Mouse (Mus musculus) liver, embryonic 12.5 days (tissue): Measurements from ENCODE around the gene Ccdc157. TPM values are rescaled to one million over a fixed set of nuclear protein-coding genes. Genes with fewer than 3 reads are reported as not detected.
"Not testable (repeated sequence)": the region's sequence is repeated elsewhere in the genome, so short reads cannot be mapped to it uniquely, and the experiment has no call there.

Source experiments
- ATAC-seq: fragments of 200-750 bp; cut with Nextera tagmentation; 2 replicates; pipeline ENCODE4 v1.8.0; 2017; ENCODE audit warnings: moderate number of reproducible peaks, mild to moderate bottlenecking, moderate library complexity
- H3K27ac ChIP-seq: fragments of 300-500 bp; sonication (generic); 2 replicates; pipeline ENCODE4 v1.5.1; 2016; ENCODE audit warnings: mild to moderate bottlenecking
- H3K27me3 ChIP-seq: fragments of 300-500 bp; sonication (generic); replicated peaks from 2 replicates; pipeline ENCODE4 v1.6.1; 2016; ENCODE audit warnings: mild to moderate bottlenecking, moderate library complexity
- H3K36me3 ChIP-seq: fragments of 300-500 bp; sonication (generic); 2 replicates; pipeline ENCODE4 v1.6.1; 2016; ENCODE audit warnings: mild to moderate bottlenecking, moderate library complexity
- H3K4me1 ChIP-seq: fragments of 300-500 bp; sonication (generic); 2 replicates; pipeline ENCODE4 v1.6.1; 2016
- H3K4me2 ChIP-seq: fragments of 300-500 bp; sonication (generic); 2 replicates; pipeline ENCODE4 v1.6.1; 2016; ENCODE audit warnings: mild to moderate bottlenecking, moderate library complexity
- H3K4me3 ChIP-seq: fragments of 300-500 bp; sonication (generic); 2 replicates; pipeline ENCODE4 v1.5.1; 2016; ENCODE audit warnings: mild to moderate bottlenecking, moderate library complexity
- H3K9ac ChIP-seq: fragments of 300-500 bp; sonication (generic); 2 replicates; pipeline ENCODE4 v1.6.1; 2016; ENCODE audit warnings: mild to moderate bottlenecking, moderate library complexity
- H3K9me3 ChIP-seq: fragments of 300-500 bp; sonication (generic); replicated peaks from 2 replicates; pipeline ENCODE4 v1.6.1; 2016; ENCODE audit warnings: mild to moderate bottlenecking, moderate library complexity
- WGBS: fragments of 180-500 bp; shearing (Covaris S2); methylation state at CpG from one replicate; pipeline ENCODE4 v1.1.7; 2016; ENCODE audit not compliant: insufficient replicate concordance; 5-methylcytosine and 5-hydroxymethylcytosine counted together
- polyA plus RNA-seq: library from polyadenylated mRNA; unstranded; fragments of >200 nt; fragmentation: Nextera tagmentation; extraction: Ambion mirVana; gene quantifications from 2 replicates; pipeline ENCODE4 v1.2.1, GENCODE M21; 2016

Ccdc157 gene
- polyA plus RNA-seq, 1 experiment from 2014 or later: 1.4 TPM

- H3K4me2 ChIP-seq: no peak overlapping the region
- no peak for ATAC-seq
- H3K9ac ChIP-seq: no peak overlapping the region
- H3K27ac ChIP-seq: no peak overlapping the region
- H3K4me3 ChIP-seq: no peak overlapping the region
- no peaks in the 10 kb centered on the region for H3K27me3 ChIP-seq
- peaks cover 12% of the 10 kb centered on the region for H3K4me1 ChIP-seq
- 44% methylated on average over 3 of the region's 3 CpGs for WGBS
- no peaks in the 10 kb centered on the region for H3K9me3 ChIP-seq
- no peaks in the 10 kb centered on the region for H3K36me3 ChIP-seq
Measured at GRCm38 (mm10) chr11:4195597-4196031, 35.5 kb upstream of the Ccdc157 start.

- Histone ChIP-seq H3K36me3 (no peaks in the 10 kb centered on the region), H3K4me1 (peaks cover 19% of the 10 kb centered on the region), H3K27me3 (no peaks in the 10 kb centered on the region), H3K4me3 (no peak overlapping the region), H3K9me3 (no peaks in the 10 kb centered on the region), H3K4me2 (no peak overlapping the region), H3K9ac (no peak overlapping the region), H3K27ac (no peak overlapping the region)
- ATAC-seq: no peak
Measured at GRCm38 (mm10) chr11:4193420-4193819, 33.3 kb upstream of the Ccdc157 start.

- H3K27ac ChIP-seq: no peak overlapping the region
- 80% methylated on average over 3 of the region's 3 CpGs for WGBS
- H3K36me3 ChIP-seq: no peaks in the 10 kb centered on the region
- H3K27me3 ChIP-seq: 0 out of 2 replicates have a peak, but pooled peaks cover 5% of the 10 kb centered on the region
- no peak for ATAC-seq
- no peak overlapping the region for H3K4me3 ChIP-seq
- no peak overlapping the region for H3K4me2 ChIP-seq
- no peak overlapping the region for H3K9ac ChIP-seq
- H3K9me3 ChIP-seq: no peaks in the 10 kb centered on the region
- H3K4me1 ChIP-seq: peaks cover 26% of the 10 kb centered on the region
Measured at GRCm38 (mm10) chr11:4192757-4193156, 32.7 kb upstream of the Ccdc157 start.

GRCm38 (mm10) chr11:4190677-4191076, 30.6 kb upstream of the Ccdc157 start:
- Histone ChIP-seq H3K4me1 (peaks cover 35% of the 10 kb centered on the region), H3K4me2 (no peak overlapping the region), H3K27ac (no peak overlapping the region), H3K36me3 (no peaks in the 10 kb centered on the region), H3K9me3 (no peaks in the 10 kb centered on the region), H3K9ac (no peak overlapping the region; the same call in 1 of the 2 replicates), H3K27me3 (0 out of 2 replicates have a peak, but pooled peaks cover 8% of the 10 kb centered on the region), H3K4me3 (no peak overlapping the region)
- ATAC-seq: no peak
- WGBS: 72% methylated on average over 3 of the region's 3 CpGs

GRCm38 (mm10) chr11:4189182-4189581, 29.1 kb upstream of the Ccdc157 start:
- 66% methylated on average over 6 of the region's 6 CpGs for WGBS
- no peak for ATAC-seq
- Histone ChIP-seq H3K4me1 (peaks cover 35% of the 10 kb centered on the region), H3K9me3 (no peaks in the 10 kb centered on the region), H3K4me3 (no peak overlapping the region), H3K4me2 (no peak overlapping the region), H3K27me3 (0 out of 2 replicates have a peak, but pooled peaks cover 8% of the 10 kb centered on the region), H3K9ac (no peak overlapping the region), H3K36me3 (no peaks in the 10 kb centered on the region), H3K27ac (no peak overlapping the region)

GRCm38 (mm10) chr11:4187318-4187700, 27.2 kb upstream of the Ccdc157 start:
- ATAC-seq: no peak
- H3K9me3 ChIP-seq: no peaks in the 10 kb centered on the region
- peak overlapping the region; percentile 79 for H3K9ac ChIP-seq
- H3K27me3 ChIP-seq: 0 out of 2 replicates have a peak, but pooled peaks cover 8% of the 10 kb centered on the region
- peak overlapping the region; percentile 93 for H3K4me2 ChIP-seq
- H3K36me3 ChIP-seq: peaks cover 12% of the 10 kb centered on the region
- 21% methylated on average over 9 of the region's 9 CpGs for WGBS
- H3K27ac ChIP-seq: no peak overlapping the region
- peak overlapping the region; percentile 67 for H3K4me3 ChIP-seq
- peaks cover 35% of the 10 kb centered on the region for H3K4me1 ChIP-seq

GRCm38 (mm10) chr11:4186486-4187317, 26.6 kb upstream of the Ccdc157 start, which contains the start of gene Tbc1d10a:
TSS of gene Tbc1d10a (plus strand) at chr11:4186789.
- Histone ChIP-seq H3K4me1 (peaks cover 33% of the 10 kb centered on the region), H3K4me2 (peak within 1 kb of the TSS; percentile 93), H3K9ac (peak within 1 kb of the TSS; percentile 79), H3K27ac (peak within 1 kb of the TSS; percentile 72), H3K36me3 (peaks cover 18% of the 10 kb centered on the region), H3K4me3 (peak within 1 kb of the TSS; percentile 67), H3K27me3 (0 out of 2 replicates have a peak, but pooled peaks cover 8% of the 10 kb centered on the region), H3K9me3 (no peaks in the 10 kb centered on the region)
- WGBS: under 1% methylated on average over 70 of the region's 71 CpGs
- ATAC-seq: peak; percentile 100

- ATAC-seq, H3K27ac ChIP-seq, H3K9me3 ChIP-seq, H3K4me3 ChIP-seq, H3K9ac ChIP-seq, H3K27me3 ChIP-seq: not testable (repeated sequence)
- Histone ChIP-seq H3K4me2 (peak overlapping the region; percentile 93; the same call in 1 of the 2 replicates), H3K36me3 (peaks cover 30% of the 10 kb centered on the region), H3K4me1 (peaks cover 26% of the 10 kb centered on the region)
- 77% methylated on average over 6 of the region's 6 CpGs for WGBS
Measured at GRCm38 (mm10) chr11:4185480-4185879, 25.4 kb upstream of the Ccdc157 start.

- H3K4me2 ChIP-seq: no peak overlapping the region
- 0 out of 2 replicates have a peak, but pooled peaks cover 8% of the 10 kb centered on the region for H3K27me3 ChIP-seq
- no peak overlapping the region for H3K27ac ChIP-seq
- ATAC-seq: no peak
- H3K9me3 ChIP-seq: no peaks in the 10 kb centered on the region
- peaks cover 26% of the 10 kb centered on the region for H3K4me1 ChIP-seq
- WGBS: 60% methylated on average over 4 of the region's 4 CpGs
- H3K9ac ChIP-seq: no peak overlapping the region
- H3K36me3 ChIP-seq: peaks cover 41% of the 10 kb centered on the region
- H3K4me3 ChIP-seq: no peak overlapping the region
Measured at GRCm38 (mm10) chr11:4184251-4184952, 24.3 kb upstream of the Ccdc157 start.

- no peak for ATAC-seq
- no peak overlapping the region for H3K4me3 ChIP-seq
- H3K9me3 ChIP-seq: no peaks in the 10 kb centered on the region
- no peak overlapping the region for H3K4me2 ChIP-seq
- peaks cover 50% of the 10 kb centered on the region for H3K36me3 ChIP-seq
- H3K27me3 ChIP-seq: 0 out of 2 replicates have a peak, but pooled peaks cover 8% of the 10 kb centered on the region
- H3K9ac ChIP-seq: no peak overlapping the region
- H3K27ac ChIP-seq: no peak overlapping the region
- peaks cover 20% of the 10 kb centered on the region for H3K4me1 ChIP-seq
Measured at GRCm38 (mm10) chr11:4183511-4183910, 23.4 kb upstream of the Ccdc157 start.

GRCm38 (mm10) chr11:4182061-4182460, 22.0 kb upstream of the Ccdc157 start:
- ATAC-seq: no peak
- Histone ChIP-seq H3K9ac (no peak overlapping the region), H3K27me3 (no peaks in the 10 kb centered on the region), H3K4me1 (peaks cover 6% of the 10 kb centered on the region), H3K36me3 (peaks cover 64% of the 10 kb centered on the region), H3K27ac (no peak overlapping the region), H3K4me3 (no peak overlapping the region), H3K9me3 (no peaks in the 10 kb centered on the region), H3K4me2 (no peak overlapping the region)
- WGBS: 65% methylated on average over 1 of the region's 1 CpGs

GRCm38 (mm10) chr11:4177716-4178115, 17.6 kb upstream of the Ccdc157 start:
- no peaks in the 10 kb centered on the region for H3K4me1 ChIP-seq
- no peak overlapping the region for H3K4me2 ChIP-seq
- peaks cover 99% of the 10 kb centered on the region for H3K36me3 ChIP-seq
- no peaks in the 10 kb centered on the region for H3K27me3 ChIP-seq
- WGBS: 79% methylated on average over 4 of the region's 4 CpGs
- no peak overlapping the region for H3K27ac ChIP-seq
- no peak overlapping the region for H3K4me3 ChIP-seq
- ATAC-seq: no peak
- H3K9ac ChIP-seq: no peak overlapping the region
- no peaks in the 10 kb centered on the region for H3K9me3 ChIP-seq
